Mouse (Mus musculus) intestine, embryonic 16.5 days (tissue): Measurements from ENCODE around the gene Dst. TPM values are rescaled to one million over a fixed set of nuclear protein-coding genes. Genes with fewer than 3 reads are reported as not detected.

Experiments
- ATAC-seq: fragments of 200-750 bp; cut with Nextera tagmentation; 2 replicates; pipeline ENCODE4 v1.8.0; 2017; ENCODE audit warnings: moderate TSS enrichment, moderate library complexity
- H3K27ac ChIP-seq: fragments of 300-500 bp; sonication (generic); 2 replicates; pipeline ENCODE4 v1.5.1; 2014; ENCODE audit warnings: mild to moderate bottlenecking, low read length
- H3K27me3 ChIP-seq: fragments of 300-500 bp; sonication (generic); replicated peaks from 2 replicates; pipeline ENCODE4 v1.6.1; 2014; ENCODE audit warnings: low read length, control low read depth, mixed read lengths; ENCODE audit not compliant: control insufficient read depth, insufficient read depth
- H3K36me3 ChIP-seq: fragments of 300-500 bp; sonication (generic); 2 replicates; pipeline ENCODE4 v1.6.1; 2014; ENCODE audit warnings: low read length, control low read depth; ENCODE audit not compliant: control insufficient read depth, insufficient read depth
- H3K4me1 ChIP-seq: fragments of 300-500 bp; sonication (generic); 2 replicates; pipeline ENCODE4 v1.6.1; 2014; ENCODE audit warnings: low read length, control low read depth, mixed read lengths; ENCODE audit not compliant: control insufficient read depth, insufficient read depth
- H3K4me2 ChIP-seq: fragments of 300-500 bp; sonication (generic); 2 replicates; pipeline ENCODE4 v1.6.1; 2014; ENCODE audit warnings: low read depth, low read length, control low read depth
- H3K4me3 ChIP-seq: fragments of 300-500 bp; sonication (generic); 2 replicates; pipeline ENCODE4 v1.5.1; 2014; ENCODE audit warnings: mild to moderate bottlenecking, low read length
- H3K9ac ChIP-seq: fragments of 300-500 bp; sonication (generic); 2 replicates; pipeline ENCODE4 v1.6.1; 2014; ENCODE audit warnings: low read depth, low read length
- H3K9me3 ChIP-seq: fragments of 300-500 bp; sonication (generic); 2 replicates; pipeline ENCODE4 v1.6.1; 2016; ENCODE audit warnings: low read length, control low read depth; ENCODE audit not compliant: control insufficient read depth
- WGBS: fragments of 180-500 bp; shearing (Covaris S2); extraction: QIAGEN DNeasy Blood & Tissue Kit; methylation state at CpG from one replicate; pipeline ENCODE4 v1.1.7; 2014; 5-methylcytosine and 5-hydroxymethylcytosine counted together
- polyA plus RNA-seq: library from polyadenylated mRNA; unstranded; fragments of >200 nt; fragmentation: Nextera tagmentation; extraction: Ambion mirVana; gene quantifications from 2 replicates; pipeline ENCODE4 v1.2.1, GENCODE M21; 2015

The Dst gene
- polyA plus RNA-seq, 1 experiment from 2014 or later: 15.1 TPM

GRCm38 (mm10) chr1:34284979-34285378 is 377.0 kb downstream of the Dst start:
- Histone ChIP-seq H3K27me3 (no peaks in the 10 kb centered on the region), H3K4me3 (no peak overlapping the region), H3K4me2 (no peak overlapping the region), H3K27ac (no peak overlapping the region), H3K36me3 (peaks cover 2% of the 10 kb centered on the region; the same call in 1 of the 2 replicates), H3K9me3 (no peaks in the 10 kb centered on the region), H3K4me1 (no peaks in the 10 kb centered on the region), H3K9ac (no peak overlapping the region)
- WGBS: 84% methylated on average over 9 of the region's 9 CpGs
- ATAC-seq: no peak

GRCm38 (mm10) chr1:34287731-34288130 is 379.7 kb downstream of the Dst start:
- Histone ChIP-seq H3K4me1 (no peaks in the 10 kb centered on the region), H3K4me2 (no peak overlapping the region), H3K27ac (no peak overlapping the region), H3K9me3 (0 out of 2 replicates have a peak, but pooled peaks cover 3% of the 10 kb centered on the region), H3K9ac (no peak overlapping the region), H3K27me3 (no peaks in the 10 kb centered on the region), H3K4me3 (no peak overlapping the region), H3K36me3 (peaks cover 2% of the 10 kb centered on the region; the same call in 1 of the 2 replicates)
- WGBS: 92% methylated on average over 10 of the region's 10 CpGs
- no peak for ATAC-seq

- H3K27ac ChIP-seq: no peak overlapping the region; the same call in 1 of the 2 replicates
- no peak for ATAC-seq
- 88% methylated on average over 8 of the region's 8 CpGs for WGBS
- H3K36me3 ChIP-seq: 0 out of 2 replicates have a peak, but pooled peaks cover 2% of the 10 kb centered on the region
- no peak overlapping the region for H3K4me3 ChIP-seq
- no peaks in the 10 kb centered on the region for H3K27me3 ChIP-seq
- no peak overlapping the region for H3K4me2 ChIP-seq
- 0 out of 2 replicates have a peak, but pooled peaks cover 3% of the 10 kb centered on the region for H3K9me3 ChIP-seq
- H3K4me1 ChIP-seq: no peaks in the 10 kb centered on the region
- no peak overlapping the region for H3K9ac ChIP-seq
These were observed 380.2 kb downstream of the Dst start for GRCm38 (mm10) chr1:34288181-34288580.

GRCm38 (mm10) chr1:34288721-34289471 is 380.9 kb downstream of the Dst start:
- Histone ChIP-seq H3K9ac (no peak overlapping the region), H3K9me3 (0 out of 2 replicates have a peak, but pooled peaks cover 3% of the 10 kb centered on the region), H3K36me3 (peaks cover 5% of the 10 kb centered on the region; the same call in 1 of the 2 replicates), H3K27me3 (no peaks in the 10 kb centered on the region), H3K4me3 (no peak overlapping the region), H3K4me1 (no peaks in the 10 kb centered on the region), H3K4me2 (no peak overlapping the region), H3K27ac (peak overlapping the region; percentile 34; the same call in 1 of the 2 replicates)
- 75% methylated on average over 13 of the region's 13 CpGs for WGBS
- peak; percentile 42; the same call in 1 of the 2 replicates for ATAC-seq

GRCm38 (mm10) chr1:34289472-34289748 is 381.4 kb downstream of the Dst start:
- Histone ChIP-seq H3K4me2 (no peak overlapping the region), H3K4me1 (no peaks in the 10 kb centered on the region), H3K36me3 (peaks cover 5% of the 10 kb centered on the region; the same call in 1 of the 2 replicates), H3K27me3 (no peaks in the 10 kb centered on the region), H3K9me3 (0 out of 2 replicates have a peak, but pooled peaks cover 3% of the 10 kb centered on the region), H3K4me3 (no peak overlapping the region), H3K9ac (no peak overlapping the region), H3K27ac (peak overlapping the region; percentile 34; the same call in 1 of the 2 replicates)
- ATAC-seq: no peak
- WGBS: 76% methylated on average over 14 of the region's 14 CpGs

GRCm38 (mm10) chr1:34290321-34290720 is 382.3 kb downstream of the Dst start:
- Histone ChIP-seq H3K27ac (no peak overlapping the region), H3K9me3 (0 out of 2 replicates have a peak, but pooled peaks cover 3% of the 10 kb centered on the region), H3K9ac (no peak overlapping the region), H3K27me3 (no peaks in the 10 kb centered on the region), H3K36me3 (peaks cover 9% of the 10 kb centered on the region; the same call in 1 of the 2 replicates), H3K4me3 (no peak overlapping the region), H3K4me2 (no peak overlapping the region), H3K4me1 (no peaks in the 10 kb centered on the region)
- WGBS: 81% methylated on average over 12 of the region's 12 CpGs
- ATAC-seq: no peak

- ATAC-seq: no peak
- Histone ChIP-seq H3K9ac (no peak overlapping the region), H3K36me3 (peaks cover 12% of the 10 kb centered on the region; the same call in 1 of the 2 replicates), H3K27ac (no peak overlapping the region), H3K4me2 (no peak overlapping the region), H3K4me1 (no peaks in the 10 kb centered on the region), H3K9me3 (0 out of 2 replicates have a peak, but pooled peaks cover 3% of the 10 kb centered on the region), H3K4me3 (no peak overlapping the region), H3K27me3 (no peaks in the 10 kb centered on the region)
- WGBS: 85% methylated on average over 14 of the region's 14 CpGs
These were observed 385.2 kb downstream of the Dst start for GRCm38 (mm10) chr1:34293198-34293597.

GRCm38 (mm10) chr1:34297636-34298035 is 389.6 kb downstream of the Dst start:
- Histone ChIP-seq H3K4me1 (no peaks in the 10 kb centered on the region; the same call in 1 of the 2 replicates), H3K36me3 (peaks cover 10% of the 10 kb centered on the region; the same call in 1 of the 2 replicates), H3K4me3 (no peak overlapping the region), H3K9me3 (no peaks in the 10 kb centered on the region), H3K4me2 (no peak overlapping the region), H3K27ac (no peak overlapping the region), H3K27me3 (no peaks in the 10 kb centered on the region), H3K9ac (no peak overlapping the region)
- 84% methylated on average over 9 of the region's 9 CpGs for WGBS
- ATAC-seq: no peak

GRCm38 (mm10) chr1:34298631-34299184 is 390.7 kb downstream of the Dst start:
- no peak overlapping the region for H3K27ac ChIP-seq
- H3K9ac ChIP-seq: no peak overlapping the region
- H3K4me1 ChIP-seq: no peaks in the 10 kb centered on the region; the same call in 1 of the 2 replicates
- ATAC-seq: no peak
- WGBS: 73% methylated on average over 18 of the region's 18 CpGs
- H3K4me3 ChIP-seq: no peak overlapping the region
- H3K4me2 ChIP-seq: no peak overlapping the region
- H3K36me3 ChIP-seq: peaks cover 8% of the 10 kb centered on the region; the same call in 1 of the 2 replicates
- H3K9me3 ChIP-seq: no peaks in the 10 kb centered on the region
- no peaks in the 10 kb centered on the region for H3K27me3 ChIP-seq
